Mouse (Mus musculus): ENCODE measurements around the gene Mfrp. TPM values are rescaled to one million over a fixed set of nuclear protein-coding genes. Genes with fewer than 3 reads are reported as not detected.
A peak's percentile ranks its signal among the peaks of the same experiment; 100 is the strongest.

Mfrp gene
- polyA plus RNA-seq, 1 experiment from 2014 or later = not detected

DNA sequence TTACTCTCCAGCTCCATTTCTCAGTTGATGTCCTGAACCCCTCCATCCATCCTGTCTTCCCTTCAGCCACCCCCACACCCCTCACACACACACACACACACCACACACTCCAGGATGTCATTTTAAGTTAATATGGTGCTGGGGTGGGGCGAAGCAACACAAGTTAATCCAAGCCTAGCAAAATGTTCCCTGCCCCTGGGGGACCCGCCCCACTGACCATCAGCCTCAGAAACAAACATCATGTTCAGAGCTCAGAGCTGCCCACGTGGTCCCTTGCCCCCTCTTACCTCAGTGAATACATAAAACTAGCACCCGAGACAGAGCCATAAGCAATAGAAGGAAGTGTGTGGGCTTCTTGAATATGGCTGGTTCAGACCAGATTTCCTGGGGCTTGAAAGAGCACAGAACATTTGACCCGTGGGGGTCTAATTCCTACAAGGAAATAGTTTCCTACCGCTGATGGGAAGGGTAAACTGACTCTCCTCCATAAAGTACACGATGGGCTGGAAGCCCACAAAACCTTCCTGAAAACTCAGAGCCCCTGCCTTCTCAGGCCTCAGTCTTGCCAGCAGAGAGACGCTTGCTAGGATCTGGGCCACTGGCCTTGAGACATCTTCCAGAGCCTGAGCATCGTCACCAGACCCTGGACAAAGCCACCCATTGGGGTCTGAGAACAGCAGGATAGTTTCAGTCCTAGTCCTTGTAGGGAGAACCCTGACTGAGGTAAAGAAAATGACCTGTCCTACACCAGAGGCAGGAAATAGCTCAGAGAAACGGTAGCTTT lies 21.3 kb upstream of the Mfrp start:
- no peak for ATAC-seq
- Histone ChIP-seq H3K9me3 (replicated peaks) (no peaks in the 10 kb centered on the region), H3K27ac (no peak overlapping the region), H3K4me2 (no peak overlapping the region), H3K9ac (no peak overlapping the region), H3K36me3 (no peaks in the 10 kb centered on the region), H3K4me3 (no peak overlapping the region), H3K4me1 (peaks cover 29% of the 10 kb centered on the region), H3K27me3 (replicated peaks) (peaks cover 72% of the 10 kb centered on the region)
- 46% methylated on average over 10 of the region's 10 CpGs for WGBS (ENCODE audit: insufficient replicate concordance)

- Histone ChIP-seq H3K9me3 (replicated peaks) (no peaks in the 10 kb centered on the region), H3K4me1 (peaks cover 37% of the 10 kb centered on the region), H3K4me3 (no peak overlapping the region), H3K9ac (no peak overlapping the region), H3K4me2 (no peak overlapping the region), H3K27ac (no peak overlapping the region), H3K27me3 (replicated peaks) (peaks cover 73% of the 10 kb centered on the region), H3K36me3 (no peaks in the 10 kb centered on the region)
- 80% methylated on average over 5 of the region's 5 CpGs for WGBS (ENCODE audit: insufficient replicate concordance)
- no peak for ATAC-seq
Measured at GRCm38 (mm10) chr9:44080953-44081352, 20.6 kb upstream of the Mfrp start.

DNA sequence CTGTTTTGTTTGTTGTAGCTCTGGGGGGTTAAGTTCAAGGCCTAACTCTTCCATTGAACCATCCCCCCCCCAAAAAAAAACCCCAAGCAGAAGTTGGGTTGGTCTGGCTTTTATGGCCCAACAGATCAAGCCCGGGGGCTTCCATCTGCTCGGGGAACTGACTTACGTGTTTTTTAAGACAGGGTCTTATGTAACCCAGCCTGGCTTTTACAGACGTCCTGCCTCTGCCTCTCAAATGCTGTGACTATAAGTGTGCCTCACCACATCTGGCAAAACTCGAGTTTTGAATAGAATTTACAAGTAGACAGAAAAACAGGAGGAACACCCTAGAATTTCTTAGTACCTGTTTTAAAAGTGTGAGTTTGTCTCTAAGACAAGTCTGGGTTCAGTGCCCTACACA lies 19.9 kb upstream of the Mfrp start:
- Histone ChIP-seq H3K27me3 (replicated peaks) (peaks cover 73% of the 10 kb centered on the region), H3K4me1 (peaks cover 43% of the 10 kb centered on the region), H3K27ac (no peak overlapping the region), H3K9ac (no peak overlapping the region), H3K4me2 (no peak overlapping the region), H3K36me3 (no peaks in the 10 kb centered on the region), H3K9me3 (replicated peaks) (no peaks in the 10 kb centered on the region), H3K4me3 (no peak overlapping the region)
- 65% methylated on average over 5 of the region's 5 CpGs for WGBS (ENCODE audit: insufficient replicate concordance)
- no peak for ATAC-seq

DNA sequence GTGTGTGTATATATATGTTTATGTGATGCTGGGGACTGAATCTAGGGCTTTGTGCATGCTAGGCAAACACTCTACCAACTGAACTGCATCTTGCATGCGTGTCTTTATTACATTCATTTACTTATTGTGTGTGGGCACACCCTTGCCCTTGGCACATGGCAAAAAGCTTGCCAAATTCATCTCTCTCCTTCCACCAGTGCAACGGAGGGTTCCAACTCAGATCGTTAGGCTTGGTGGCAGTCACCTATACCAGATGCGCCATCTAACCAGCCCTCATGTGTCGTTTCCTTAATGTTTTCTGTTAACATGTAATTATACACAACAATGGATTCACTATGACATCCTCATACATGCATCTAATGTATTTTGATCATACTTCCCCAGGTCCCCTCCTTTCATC lies 19.3 kb upstream of the Mfrp start:
- H3K9ac ChIP-seq = no peak overlapping the region
- no peak overlapping the region for H3K27ac ChIP-seq
- no peak overlapping the region for H3K4me2 ChIP-seq
- H3K4me3 ChIP-seq = no peak overlapping the region
- H3K4me1 ChIP-seq = peaks cover 48% of the 10 kb centered on the region
- peaks cover 80% of the 10 kb centered on the region for H3K27me3 ChIP-seq (replicated peaks)
- no peaks in the 10 kb centered on the region for H3K36me3 ChIP-seq
- no peaks in the 10 kb centered on the region for H3K9me3 ChIP-seq (replicated peaks)
- ATAC-seq = no peak
- WGBS (ENCODE audit: insufficient replicate concordance) = 87% methylated on average over 5 of the region's 5 CpGs

DNA sequence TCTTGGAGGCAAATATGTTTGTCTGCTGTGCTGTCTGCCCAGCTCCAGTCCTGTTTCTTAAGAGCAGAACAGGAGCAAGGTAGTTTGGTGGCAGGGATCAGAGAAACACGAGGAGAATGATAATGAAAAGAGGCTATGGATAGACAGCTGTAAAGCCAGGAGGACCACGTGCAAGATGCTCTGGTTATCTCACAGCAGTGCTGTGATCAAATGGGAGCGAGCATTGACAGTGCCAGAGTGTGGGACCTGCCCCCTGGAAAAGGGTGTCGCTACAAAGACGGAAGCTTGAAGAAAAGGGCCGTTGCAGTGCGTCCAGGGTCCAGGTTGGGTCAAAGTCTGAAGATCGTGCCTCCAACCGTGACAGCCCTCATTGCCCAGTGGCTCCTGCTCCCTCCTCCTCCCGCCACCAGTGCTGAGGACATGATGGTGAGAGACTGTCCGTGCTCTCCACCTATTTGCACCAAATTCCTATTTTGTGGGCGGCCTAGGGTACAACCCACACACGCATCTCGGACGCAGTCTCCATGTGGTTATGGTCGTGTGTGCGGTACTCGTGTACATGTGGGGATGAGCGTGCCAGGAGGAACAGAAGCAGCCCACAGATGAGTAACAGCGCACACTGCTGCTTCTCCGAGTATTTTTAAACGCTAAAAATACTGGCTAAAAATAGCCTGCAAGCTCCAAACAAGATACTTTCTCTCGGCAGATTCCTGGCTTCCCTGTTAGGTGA lies 18.0 kb upstream of the Mfrp start:
- Histone ChIP-seq H3K4me2 (peak overlapping the region; percentile 96), H3K27me3 (replicated peaks) (peaks cover 83% of the 10 kb centered on the region), H3K9me3 (replicated peaks) (no peaks in the 10 kb centered on the region), H3K4me1 (peaks cover 58% of the 10 kb centered on the region), H3K36me3 (no peaks in the 10 kb centered on the region), H3K4me3 (peak overlapping the region; percentile 61), H3K27ac (no peak overlapping the region), H3K9ac (peak overlapping the region; percentile 49; the same call in 1 of the 2 replicates)
- 8% methylated on average over 23 of the region's 23 CpGs for WGBS (ENCODE audit: insufficient replicate concordance)
- no peak for ATAC-seq

DNA sequence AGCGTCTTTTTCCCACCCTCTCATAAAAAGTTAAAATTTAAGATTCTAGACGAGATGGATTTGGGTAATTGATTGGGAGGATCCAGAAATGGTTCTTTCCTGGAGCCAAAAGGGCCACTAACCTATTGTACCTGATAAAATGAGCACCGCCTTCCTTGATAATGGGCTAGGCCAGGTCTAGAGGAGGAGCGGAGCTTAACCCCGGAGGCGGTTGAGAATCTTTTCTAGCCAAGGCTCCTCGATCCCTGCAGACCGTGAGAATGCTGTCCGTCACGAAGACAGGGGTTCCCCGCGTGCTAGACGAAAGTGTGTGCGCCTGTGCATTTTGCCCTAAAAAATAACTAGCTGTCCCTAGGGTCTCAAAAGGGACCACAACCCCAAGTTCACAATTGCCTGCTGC lies 17.3 kb upstream of the Mfrp start:
- no peaks in the 10 kb centered on the region for H3K36me3 ChIP-seq
- ATAC-seq = peak; percentile 27
- H3K27ac ChIP-seq = no peak overlapping the region
- peaks cover 87% of the 10 kb centered on the region for H3K27me3 ChIP-seq (replicated peaks)
- H3K4me1 ChIP-seq = peaks cover 59% of the 10 kb centered on the region
- peak overlapping the region; percentile 49 for H3K9ac ChIP-seq
- 1% methylated on average over 14 of the region's 14 CpGs for WGBS (ENCODE audit: insufficient replicate concordance)
- peak overlapping the region; percentile 61 for H3K4me3 ChIP-seq
- no peaks in the 10 kb centered on the region for H3K9me3 ChIP-seq (replicated peaks)
- peak overlapping the region; percentile 96 for H3K4me2 ChIP-seq

- no peaks in the 10 kb centered on the region for H3K9me3 ChIP-seq (replicated peaks)
- peaks cover 89% of the 10 kb centered on the region for H3K27me3 ChIP-seq (replicated peaks)
- no peaks in the 10 kb centered on the region for H3K36me3 ChIP-seq
- peak overlapping the region; percentile 61 for H3K4me3 ChIP-seq
- H3K4me2 ChIP-seq = peak overlapping the region; percentile 96
- WGBS (ENCODE audit: insufficient replicate concordance) = under 1% methylated on average over 48 of the region's 62 CpGs
- peaks cover 58% of the 10 kb centered on the region for H3K4me1 ChIP-seq
- peak overlapping the region; percentile 73 for H3K9ac ChIP-seq
- peak; percentile 87 for ATAC-seq
- H3K27ac ChIP-seq = no peak overlapping the region
Measured at GRCm38 (mm10) chr9:44084659-44085229, 16.8 kb upstream of the Mfrp start.

DNA sequence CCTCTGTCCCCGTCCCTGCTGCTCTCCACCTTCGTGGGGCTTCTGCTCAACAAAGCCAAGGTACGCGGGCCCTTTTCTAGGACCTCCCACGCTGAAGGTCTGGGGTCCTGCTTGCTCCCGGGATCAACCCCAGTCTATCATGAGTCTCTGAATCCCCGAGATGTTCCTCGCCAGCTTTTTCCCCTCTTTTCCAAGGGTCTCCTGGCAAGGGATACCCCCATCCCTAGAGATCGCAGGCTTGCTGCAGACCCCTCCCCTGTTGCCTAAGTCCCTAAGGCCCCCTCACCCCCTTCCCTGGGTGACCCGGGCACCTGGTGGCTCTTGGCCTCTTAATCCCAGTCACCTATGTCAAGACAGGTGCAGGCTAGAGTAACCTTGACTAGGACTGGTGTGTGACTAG lies 16.3 kb upstream of the Mfrp start:
- H3K36me3 ChIP-seq = no peaks in the 10 kb centered on the region
- peaks cover 88% of the 10 kb centered on the region for H3K27me3 ChIP-seq (replicated peaks)
- no peak overlapping the region for H3K27ac ChIP-seq
- no peak; the same call in 1 of the 2 replicates for ATAC-seq
- WGBS (ENCODE audit: insufficient replicate concordance) = 8% methylated on average over 10 of the region's 10 CpGs
- peaks cover 62% of the 10 kb centered on the region for H3K4me1 ChIP-seq
- H3K9me3 ChIP-seq (replicated peaks) = no peaks in the 10 kb centered on the region
- peak overlapping the region; percentile 96 for H3K4me2 ChIP-seq
- H3K9ac ChIP-seq = peak overlapping the region; percentile 73
- peak overlapping the region; percentile 61 for H3K4me3 ChIP-seq

- Histone ChIP-seq H3K4me2 (peak overlapping the region; percentile 96), H3K27ac (no peak overlapping the region), H3K36me3 (no peaks in the 10 kb centered on the region), H3K4me3 (no peak overlapping the region), H3K9me3 (replicated peaks) (no peaks in the 10 kb centered on the region), H3K27me3 (replicated peaks) (peaks cover 83% of the 10 kb centered on the region), H3K9ac (no peak overlapping the region), H3K4me1 (peaks cover 62% of the 10 kb centered on the region)
- ATAC-seq = no peak
- 68% methylated on average over 15 of the region's 15 CpGs for WGBS (ENCODE audit: insufficient replicate concordance)
Measured at GRCm38 (mm10) chr9:44085741-44086665, 15.5 kb upstream of the Mfrp start.

DNA sequence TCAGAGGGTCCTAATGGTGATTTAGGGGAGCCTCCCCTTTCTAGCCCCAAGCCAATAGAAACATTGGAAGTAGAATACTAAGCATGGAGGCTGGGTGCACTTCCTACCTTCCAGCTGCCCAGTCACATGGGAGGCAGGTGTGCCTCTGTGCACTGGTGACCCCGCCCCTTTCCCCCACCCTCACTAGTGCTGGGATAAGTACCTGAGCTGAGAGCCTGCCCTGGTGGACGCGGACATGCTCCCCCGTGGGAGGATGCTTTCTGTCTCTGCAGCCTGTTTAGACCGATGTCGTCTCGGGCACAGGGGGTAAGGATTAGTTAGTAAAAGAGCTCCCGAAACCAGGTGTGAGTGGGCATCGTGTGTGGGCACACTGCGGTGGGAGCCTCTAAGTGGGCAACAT lies 14.6 kb upstream of the Mfrp start:
- WGBS (ENCODE audit: insufficient replicate concordance) = 60% methylated on average over 10 of the region's 10 CpGs
- Histone ChIP-seq H3K4me2 (no peak overlapping the region), H3K4me1 (peaks cover 62% of the 10 kb centered on the region), H3K9me3 (replicated peaks) (no peaks in the 10 kb centered on the region), H3K4me3 (no peak overlapping the region), H3K27me3 (replicated peaks) (peaks cover 75% of the 10 kb centered on the region), H3K27ac (no peak overlapping the region), H3K9ac (no peak overlapping the region), H3K36me3 (no peaks in the 10 kb centered on the region)
- no peak for ATAC-seq

- H3K27me3 ChIP-seq (replicated peaks) = peaks cover 65% of the 10 kb centered on the region
- peaks cover 62% of the 10 kb centered on the region for H3K4me1 ChIP-seq
- ATAC-seq = no peak
- no peaks in the 10 kb centered on the region for H3K36me3 ChIP-seq
- WGBS (ENCODE audit: insufficient replicate concordance) = 27% methylated on average over 15 of the region's 15 CpGs
- H3K4me2 ChIP-seq = no peak overlapping the region
- H3K9ac ChIP-seq = no peak overlapping the region
- H3K27ac ChIP-seq = no peak overlapping the region
- H3K9me3 ChIP-seq (replicated peaks) = no peaks in the 10 kb centered on the region
- no peak overlapping the region for H3K4me3 ChIP-seq
Measured at GRCm38 (mm10) chr9:44087761-44088455, 13.6 kb upstream of the Mfrp start.

Data from liver, embryonic 12.5 days (tissue).